Mouse (Mus musculus): ENCODE data around the gene Pqlc3.

GRCm38 (mm10) chr12:16966811-16967210 lies 33.4 kb downstream of the Pqlc3 start:
- TF ChIP-seq POLR2A (IDR thresholded peaks at IDR 0.05; ENCODE audit: control insufficient read depth in 1 of 2, insufficient read depth in 1 of 2, low read depth in 1 of 2, low read length in 2 of 2, poor library complexity in 1 of 2) (no peak), RAD21 (IDR thresholded peaks at IDR 0.05; ENCODE audit: low read depth, low read length) (no peak), E2F4 (IDR thresholded peaks at IDR 0.05; ENCODE audit: borderline replicate concordance, low read depth, low read length) (no peak), ZMIZ1 (IDR thresholded peaks at IDR 0.05; ENCODE audit: low read depth, low read length) (no peak), POLR2AphosphoS5 (IDR thresholded peaks at IDR 0.05; ENCODE audit: borderline replicate concordance, low read depth, low read length) (no peak), CHD2 (IDR thresholded peaks at IDR 0.05; ENCODE audit: low read length) (no peak), ETS1 (IDR thresholded peaks at IDR 0.05; ENCODE audit: low read depth, low read length) (no peak), KAT2A (conservative IDR thresholded peaks at IDR 0.05; ENCODE audit: low read depth, low read length) (no peak), MXI1 (IDR thresholded peaks at IDR 0.05; ENCODE audit: low read depth, low read length) (no peak), POLR2AphosphoS2 (IDR thresholded peaks at IDR 0.05; ENCODE audit: low read length) (no peak), CTCF (IDR thresholded peaks at IDR 0.05 in 2 of 3, conservative IDR thresholded peaks at IDR 0.05 in 1 of 3; ENCODE audit: control insufficient read depth in 1 of 3, insufficient read depth in 1 of 3, low read depth in 2 of 3, low read length in 3 of 3, poor library complexity in 1 of 3, severe bottlenecking in 1 of 3) (no peak), RCOR1 (IDR thresholded peaks at IDR 0.05; ENCODE audit: low read depth, low read length) (no peak)

Data from MEL (cell line).